Mouse (Mus musculus) ES-E14 (cell line): ENCODE data around the gene Mthfsl. TPM values are rescaled to one million over a fixed set of nuclear protein-coding genes. Genes with fewer than 3 reads are reported as not detected.
"Not testable (repeated sequence)": the region's sequence is repeated elsewhere in the genome, so short reads cannot be mapped to it uniquely, and the experiment has no call there.

Source experiments
- DNase-seq: peaks from one replicate; pipeline ENCODE4 v3.0.0-alpha.2; 2013; ENCODE audit warnings: low read depth, low spot score
- H3K27ac ChIP-seq: 2 replicates; pipeline ENCODE4 v1.5.1; 2012; ENCODE audit warnings: low read depth, mild to moderate bottlenecking, low read length, moderate library complexity, mixed read lengths; ENCODE audit not compliant: poor library complexity, insufficient read depth, severe bottlenecking
- H3K36me3 ChIP-seq: 2 replicates; pipeline ENCODE4 v1.6.1; 2012; ENCODE audit warnings: mild to moderate bottlenecking, low read length, moderate library complexity, mixed read lengths; ENCODE audit not compliant: control insufficient read depth, poor library complexity, insufficient read depth, severe bottlenecking
- H3K4me1 ChIP-seq, 2 experiments: fragments of 150-350 bp in 1 of 2; sonication (generic) in 1 of 2; 2 replicates each; pipeline ENCODE4 v1.6.1; 2012; ENCODE audit warnings: low read length in 2 of 2, mild to moderate bottlenecking in 1 of 2, mixed read lengths in 1 of 2; ENCODE audit not compliant: control insufficient read depth in 2 of 2, insufficient read depth in 2 of 2, poor library complexity in 1 of 2
- H3K4me3 ChIP-seq, 2 experiments: fragments of 150-350 bp in 1 of 2; sonication (generic) in 1 of 2; 2 replicates each; pipeline ENCODE4 v1.5.1; 2012; ENCODE audit warnings: low read length in 2 of 2, low read depth in 1 of 2, mild to moderate bottlenecking in 1 of 2, mixed read lengths in 1 of 2; ENCODE audit not compliant: insufficient read depth in 1 of 2, poor library complexity in 1 of 2, severe bottlenecking in 1 of 2
- H3K9ac ChIP-seq: 2 replicates; pipeline ENCODE4 v1.6.1; 2012; ENCODE audit warnings: low read depth, mild to moderate bottlenecking, low read length, mixed read lengths; ENCODE audit not compliant: poor library complexity, insufficient read depth, severe bottlenecking
- H3K9me3 ChIP-seq: fragments of 150-350 bp; sonication (generic); 2 replicates; pipeline ENCODE4 v1.6.1; 2012; ENCODE audit warnings: low read depth, mild to moderate bottlenecking, low read length; ENCODE audit not compliant: control insufficient read depth, insufficient read depth
- ZNF384 ChIP-seq: IDR thresholded peaks from 2 replicates; pipeline ENCODE4 v1.6.1; 2012; ENCODE audit warnings: low read depth, low read length, inconsistent platforms
- in situ Hi-C, 2 experiments: fragments of 600-800 bp; cut with MboI; formaldehyde crosslinking; loops; one replicate each; pipeline ENCODE4 v1.15.1; 2025; ENCODE audit warnings: low sequenced_read_pairs in 2 of 2, inconsistent platforms in 1 of 2; ENCODE audit not compliant: unreplicated experiment in 2 of 2
- total RNA-seq: library from RNA; depleted of rRNA; stranded (reverse); fragments of 300-350 nt; gene quantifications from 2 replicates; pipeline ENCODE4 v1.2.3, GENCODE M21; 2012

Mthfsl gene
- total RNA-seq, 1 experiment, result 7.4 TPM

- H3K4me3 ChIP-seq, in situ Hi-C loops, H3K4me1 ChIP-seq, H3K27ac ChIP-seq, H3K9me3 ChIP-seq, H3K36me3 ChIP-seq, DNase-seq, H3K9ac ChIP-seq: not testable (repeated sequence)
Observed at GRCm38 (mm10) chr9:88728311-88728710, 8.2 kb upstream of the Mthfsl start.

DNA sequence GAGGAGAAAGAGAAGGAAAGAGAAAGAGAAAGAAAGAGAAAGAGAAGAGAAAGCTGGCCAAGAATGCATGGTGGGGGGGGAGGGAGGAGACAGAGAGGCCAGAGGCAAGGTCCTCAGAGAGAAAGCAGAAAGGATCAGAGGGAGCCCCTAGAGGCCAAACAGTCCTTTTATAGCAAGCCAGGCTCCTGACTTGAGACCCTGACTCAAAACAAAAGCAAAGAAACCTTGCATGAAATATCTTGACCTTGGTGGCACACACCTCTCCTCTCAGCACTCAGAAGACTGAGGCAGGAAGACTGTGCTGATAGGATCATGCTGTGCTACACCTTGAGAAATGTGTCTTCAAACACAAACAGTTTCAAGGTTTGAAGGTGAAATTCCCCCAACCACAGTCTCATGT is 1.5 kb upstream of the Mthfsl start:
- H3K27ac ChIP-seq, H3K36me3 ChIP-seq, H3K9ac ChIP-seq, H3K9me3 ChIP-seq, DNase-seq, in situ Hi-C loops, H3K4me1 ChIP-seq, H3K4me3 ChIP-seq: not testable (repeated sequence)

DNA sequence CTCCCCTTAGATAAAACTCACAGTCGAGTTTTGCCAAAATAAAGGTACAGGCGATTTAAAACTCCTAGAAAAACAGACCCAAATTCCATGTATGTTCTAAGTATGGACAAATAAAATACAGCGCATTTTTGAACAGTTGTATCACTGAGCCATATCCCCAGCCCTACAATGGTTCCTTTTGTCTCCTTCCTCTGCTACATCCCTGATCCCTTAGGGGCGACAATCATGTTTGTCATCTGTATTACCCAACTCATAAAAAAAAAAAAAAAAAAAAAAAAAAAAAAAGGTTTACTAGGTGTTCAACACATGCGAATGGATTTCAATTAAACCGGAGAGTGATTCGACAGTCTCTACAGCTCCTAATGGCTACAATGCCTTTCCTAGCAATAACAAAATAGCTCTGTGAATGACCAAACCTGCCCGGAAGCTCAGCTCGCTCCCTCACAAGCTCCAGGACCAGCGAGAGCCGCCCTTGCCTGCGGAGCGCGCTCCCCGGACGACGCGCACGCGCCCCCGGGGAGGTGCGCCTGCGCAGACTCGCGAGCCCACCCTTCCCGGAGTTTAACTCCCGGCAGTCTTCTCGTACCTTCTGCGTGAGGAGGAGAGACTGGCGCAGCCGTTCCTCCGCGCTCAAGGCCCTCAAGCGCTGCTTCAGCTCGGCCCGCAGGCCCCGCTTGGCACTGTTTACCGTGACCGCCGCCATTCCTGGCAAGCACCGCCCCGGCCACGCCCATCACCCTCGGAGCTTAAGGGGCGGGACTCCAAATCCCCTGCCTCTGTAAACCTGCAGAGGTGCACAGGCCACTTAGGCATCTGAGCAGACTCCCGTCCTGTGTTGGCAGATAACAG is 799 bp downstream of the Mthfsl start:
- H3K9me3 ChIP-seq, H3K4me1 ChIP-seq, H3K36me3 ChIP-seq, DNase-seq, in situ Hi-C loops: not testable (repeated sequence)
- H3K27ac ChIP-seq, result peak overlapping the region; percentile 69; the same call in 1 of the 2 replicates
- TF ChIP-seq ZNF384, result peak; percentile 71
- H3K4me3 ChIP-seq, result peak overlapping the region; percentile 44 to 50; a peak in 3 of 4 replicates
- peak overlapping the region; percentile 48; the same call in 1 of the 2 replicates for H3K9ac ChIP-seq

DNA sequence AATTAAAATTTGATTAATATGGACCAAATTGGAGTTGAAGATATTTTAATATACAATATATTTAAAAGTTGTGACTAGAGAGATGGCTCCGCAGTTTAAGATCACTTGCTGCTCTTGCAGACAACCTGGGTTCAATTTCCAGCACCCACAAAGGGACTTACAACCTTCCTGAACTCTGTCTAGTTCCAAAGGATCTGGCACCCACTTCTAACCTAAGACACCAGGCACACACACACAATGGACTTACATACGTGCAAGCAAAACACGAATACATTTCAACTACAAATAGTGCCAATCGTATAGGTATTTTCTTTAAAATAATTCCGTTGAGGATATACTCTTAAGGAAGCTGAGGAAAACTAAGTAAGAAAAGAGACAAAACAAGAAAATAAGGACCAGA is 1.5 kb downstream of the Mthfsl start:
- DNase-seq, H3K4me1 ChIP-seq, H3K9me3 ChIP-seq, H3K36me3 ChIP-seq, H3K27ac ChIP-seq, H3K4me3 ChIP-seq, H3K9ac ChIP-seq, in situ Hi-C loops: not testable (repeated sequence)

DNA sequence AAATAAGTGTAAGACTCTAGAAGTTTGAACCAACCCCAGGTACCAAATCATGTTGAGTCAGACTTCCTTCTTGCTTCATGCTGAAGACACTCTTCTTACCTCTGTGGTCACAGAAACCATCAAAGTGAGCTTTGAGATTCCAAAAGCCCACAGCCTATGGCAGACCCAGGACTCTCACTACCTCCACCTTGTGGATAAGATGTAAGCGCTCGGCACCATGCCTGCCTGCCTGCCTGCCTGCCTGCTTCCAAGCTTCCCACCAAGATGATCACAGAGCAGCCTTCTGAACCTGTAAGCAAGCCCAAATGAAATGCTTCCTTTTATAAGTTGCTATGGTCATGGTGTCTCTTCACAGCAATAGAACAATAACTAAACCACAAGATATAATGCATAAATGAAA is 2.0 kb downstream of the Mthfsl start:
- in situ Hi-C loops, H3K4me3 ChIP-seq, H3K9ac ChIP-seq, H3K36me3 ChIP-seq, H3K9me3 ChIP-seq, H3K27ac ChIP-seq, H3K4me1 ChIP-seq, DNase-seq: not testable (repeated sequence)

- H3K4me3 ChIP-seq, H3K36me3 ChIP-seq, in situ Hi-C loops, H3K4me1 ChIP-seq, H3K9me3 ChIP-seq, H3K9ac ChIP-seq, H3K27ac ChIP-seq, DNase-seq: not testable (repeated sequence)
Observed at GRCm38 (mm10) chr9:88714515-88714914, 5.6 kb downstream of the Mthfsl start.

GRCm38 (mm10) chr9:88712164-88712749 is 7.8 kb downstream of the Mthfsl start:
- DNase-seq, H3K4me3 ChIP-seq, H3K4me1 ChIP-seq, in situ Hi-C loops, H3K27ac ChIP-seq, H3K9me3 ChIP-seq, H3K36me3 ChIP-seq, H3K9ac ChIP-seq: not testable (repeated sequence)

DNA sequence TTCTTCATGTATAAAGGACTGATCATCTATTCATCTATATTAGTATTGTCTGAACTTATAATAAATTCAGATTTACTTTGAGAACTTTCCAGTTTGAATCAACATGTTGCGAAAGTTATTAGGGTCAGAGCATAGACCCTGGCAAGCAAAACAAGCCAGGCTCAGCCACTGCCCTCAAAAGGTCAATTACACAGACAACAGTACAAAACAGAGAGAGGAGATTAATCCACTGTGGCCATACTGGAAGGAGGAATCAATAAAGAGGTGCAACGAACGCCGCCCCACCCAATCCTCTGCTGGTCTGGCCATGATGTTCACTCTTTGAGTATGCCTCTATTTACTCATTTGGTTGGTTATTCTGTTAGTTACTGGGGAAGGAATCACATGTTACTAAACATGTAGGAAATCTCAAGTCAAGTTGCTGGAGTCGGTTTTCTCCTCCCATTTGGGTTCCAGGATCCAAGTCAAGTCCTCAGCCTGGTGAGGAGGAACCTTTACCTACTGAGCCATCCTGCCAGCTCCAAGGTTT is 9.1 kb downstream of the Mthfsl start:
- H3K27ac ChIP-seq, H3K4me3 ChIP-seq, H3K4me1 ChIP-seq, DNase-seq, in situ Hi-C loops, H3K9ac ChIP-seq, H3K9me3 ChIP-seq, H3K36me3 ChIP-seq: not testable (repeated sequence)
